Mouse (Mus musculus): ENCODE data around the gene Ugt2b38. TPM values are rescaled to one million over a fixed set of nuclear protein-coding genes. Genes with fewer than 3 reads are reported as not detected.
"Not testable (repeated sequence)": the region's sequence is repeated elsewhere in the genome, so short reads cannot be mapped to it uniquely, and the experiment has no call there.

The Ugt2b38 gene
- polyA plus RNA-seq, 1 experiment from 2014 or later: not detected

GRCm38 (mm10) chr5:87373502-87373863 lies 50.5 kb downstream of the Ugt2b38 start:
- Histone ChIP-seq H3K4me1 (no peaks in the 10 kb centered on the region), H3K27me3 (no peaks in the 10 kb centered on the region), H3K36me3 (no peaks in the 10 kb centered on the region), H3K4me2 (no peak overlapping the region), H3K27ac (no peak overlapping the region), H3K4me3 (no peak overlapping the region), H3K9ac (no peak overlapping the region), H3K9me3 (no peaks in the 10 kb centered on the region)
- no peak for ATAC-seq (ENCODE audit: insufficient number of reproducible peaks, low FRiP score, low TSS enrichment, low read depth)
- 81% methylated on average over 1 of the region's 1 CpGs for WGBS

GRCm38 (mm10) chr5:87372788-87373501 lies 51.1 kb downstream of the Ugt2b38 start:
- not testable (repeated sequence) for H3K27me3 ChIP-seq; H3K9me3 ChIP-seq; H3K4me3 ChIP-seq; ATAC-seq (ENCODE audit: insufficient number of reproducible peaks, low FRiP score, low TSS enrichment, low read depth); H3K27ac ChIP-seq; H3K9ac ChIP-seq; H3K36me3 ChIP-seq; H3K4me2 ChIP-seq; H3K4me1 ChIP-seq
- WGBS: 67% methylated on average over 4 of the region's 4 CpGs

Other genes with a start within 250 kb of the Ugt2b38 start
- gene Ugt2b37, start 169.4 kb downstream of the Ugt2b38 start, polyA plus RNA-seq (2015; fragmentation: Nextera tagmentation; extraction: Ambion mirVana): not detected in 2 replicates
- gene Ugt2a3, start 87.0 kb downstream of the Ugt2b38 start, polyA plus RNA-seq (2015; fragmentation: Nextera tagmentation; extraction: Ambion mirVana): not detected in 2 replicates
- not detected in 2 replicates for gene Ugt2a2, start 58.1 kb upstream of the Ugt2b38 start, polyA plus RNA-seq (2015; fragmentation: Nextera tagmentation; extraction: Ambion mirVana)
- not detected in 2 replicates for gene Gm43638, start 62.6 kb upstream of the Ugt2b38 start, polyA plus RNA-seq (2015; fragmentation: Nextera tagmentation; extraction: Ambion mirVana)
- gene Ugt2a1, start 66.7 kb upstream of the Ugt2b38 start, polyA plus RNA-seq (2015; fragmentation: Nextera tagmentation; extraction: Ambion mirVana): not detected in 2 replicates
- gene Sult1b1, start 114.0 kb upstream of the Ugt2b38 start, polyA plus RNA-seq (2015; fragmentation: Nextera tagmentation; extraction: Ambion mirVana): not detected in 2 replicates
- not detected in 2 replicates for gene Sult1d1, start 144.8 kb upstream of the Ugt2b38 start, polyA plus RNA-seq (2015; fragmentation: Nextera tagmentation; extraction: Ambion mirVana)
- gene Sult1e1, start 167.4 kb upstream of the Ugt2b38 start, polyA plus RNA-seq (2015; fragmentation: Nextera tagmentation; extraction: Ambion mirVana): not detected in 2 replicates
- not detected in 2 replicates for gene Csn1s1, start 242.0 kb upstream of the Ugt2b38 start, polyA plus RNA-seq (2015; fragmentation: Nextera tagmentation; extraction: Ambion mirVana)

Data from limb, embryonic 15.5 days (tissue).